Mouse (Mus musculus) midbrain, embryonic 11.5 days (tissue): ENCODE results near the gene Mrgprf. TPM values are rescaled to one million over a fixed set of nuclear protein-coding genes. Genes with fewer than 3 reads are reported as not detected.

Experiments
- ATAC-seq: fragments of 200-750 bp; cut with Nextera tagmentation; 2 replicates; pipeline ENCODE4 v1.8.0; 2017; ENCODE audit warnings: moderate TSS enrichment, moderate library complexity; ENCODE audit not compliant: low FRiP score
- DNase-seq: peaks from one replicate; pipeline ENCODE4 v3.0.0; 2015; ENCODE audit warnings: low spot score; ENCODE audit errors: missing footprints
- H3K27ac ChIP-seq: fragments of 300-500 bp; sonication (generic); 2 replicates; pipeline ENCODE4 v1.5.1; 2014; ENCODE audit warnings: low read depth, low read length
- H3K27me3 ChIP-seq: fragments of 300-500 bp; sonication (generic); 2 replicates; pipeline ENCODE4 v1.6.1; 2014; ENCODE audit warnings: mild to moderate bottlenecking, low read length, moderate library complexity, mixed read lengths; ENCODE audit not compliant: control insufficient read depth, insufficient read depth
- H3K36me3 ChIP-seq: fragments of 300-500 bp; sonication (generic); 2 replicates; pipeline ENCODE4 v1.6.1; 2014; ENCODE audit warnings: mild to moderate bottlenecking, low read length, moderate library complexity, mixed read lengths; ENCODE audit not compliant: control insufficient read depth, insufficient read depth
- H3K4me1 ChIP-seq: fragments of 300-500 bp; sonication (generic); 2 replicates; pipeline ENCODE4 v1.6.1; 2014; ENCODE audit warnings: low read length; ENCODE audit not compliant: control insufficient read depth, insufficient read depth
- H3K4me2 ChIP-seq: fragments of 300-500 bp; sonication (generic); 2 replicates; pipeline ENCODE4 v1.6.1; 2014; ENCODE audit warnings: mild to moderate bottlenecking, moderate library complexity
- H3K4me3 ChIP-seq: fragments of 300-500 bp; sonication (generic); 2 replicates; pipeline ENCODE4 v1.5.1; 2014; ENCODE audit warnings: low read depth, low read length
- H3K9ac ChIP-seq: fragments of 300-500 bp; sonication (generic); 2 replicates; pipeline ENCODE4 v1.6.1; 2014; ENCODE audit warnings: low read length
- H3K9me3 ChIP-seq: fragments of 300-500 bp; sonication (generic); 2 replicates; pipeline ENCODE4 v1.6.1; 2016; ENCODE audit warnings: low read length; ENCODE audit not compliant: control insufficient read depth
- WGBS: fragments of 180-500 bp; shearing (Covaris S2); extraction: QIAGEN DNeasy Blood & Tissue Kit; methylation state at CpG from one replicate; pipeline ENCODE4 v1.1.7; 2014; 5-methylcytosine and 5-hydroxymethylcytosine counted together
- polyA plus RNA-seq: library from polyadenylated mRNA; unstranded; fragments of >200 nt; fragmentation: Nextera tagmentation; extraction: Ambion mirVana; gene quantifications from 2 replicates; pipeline ENCODE4 v1.2.1, GENCODE M21; 2014

Gene Mrgprf
- polyA plus RNA-seq, 1 experiment from 2014 or later: 0.51 TPM

DNA sequence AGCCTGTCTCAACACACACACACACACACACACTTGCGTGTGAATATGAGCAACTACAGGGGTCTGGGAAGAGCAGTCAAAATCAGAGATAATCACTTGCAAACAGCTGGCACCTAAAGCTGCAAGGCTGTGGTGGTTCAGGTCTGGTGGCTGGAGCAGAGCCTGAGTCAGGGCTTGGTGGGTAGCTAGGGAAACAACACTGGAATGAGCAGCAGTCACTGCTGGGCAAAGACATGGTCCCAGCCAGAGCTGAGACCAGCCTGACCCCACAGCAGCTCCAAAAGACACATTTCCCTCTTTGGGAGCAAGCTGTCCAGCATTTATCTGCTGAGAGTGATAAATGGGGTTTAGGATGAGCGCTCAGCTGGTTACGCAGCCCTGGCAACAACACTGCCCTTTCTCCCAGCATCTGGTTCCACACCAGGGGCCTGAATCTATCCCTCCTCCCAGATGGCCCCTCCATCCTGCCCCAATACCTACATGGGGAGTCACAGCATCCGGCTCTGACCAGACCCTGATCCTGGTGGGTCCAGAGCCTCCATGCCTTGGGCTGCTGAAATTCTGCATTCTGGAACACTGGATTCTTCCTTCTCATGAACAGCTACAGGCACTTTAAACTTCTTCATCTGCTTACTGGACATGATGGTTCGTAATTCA, 39.7 kb downstream of the Mrgprf start:
- H3K9me3 ChIP-seq: no peaks in the 10 kb centered on the region
- WGBS: 87% methylated on average over 5 of the region's 5 CpGs
- H3K9ac ChIP-seq: no peak overlapping the region
- no peak overlapping the region for H3K4me3 ChIP-seq
- H3K4me1 ChIP-seq: no peaks in the 10 kb centered on the region
- DNase-seq: peak; percentile 88
- H3K27me3 ChIP-seq: no peaks in the 10 kb centered on the region
- H3K36me3 ChIP-seq: no peaks in the 10 kb centered on the region
- ATAC-seq: no peak
- no peak overlapping the region for H3K27ac ChIP-seq
- no peak overlapping the region for H3K4me2 ChIP-seq

Other genes starting within 250 kb of the Mrgprf start
- gene 1810010D01Rik, start 92.7 kb upstream of the Mrgprf start, polyA plus RNA-seq: 0.49 TPM in 1 of 2 replicates, not detected in the other
- 1.5 and 1.9 TPM in 2 replicates for gene Tpcn2, start 16.8 kb upstream of the Mrgprf start, polyA plus RNA-seq
- not detected in 2 replicates for gene Mrgprd, start 14.0 kb downstream of the Mrgprf start, polyA plus RNA-seq